Comparison of ENCODE assay signal across 9 mouse cellular contexts in the genomic region with DNA sequence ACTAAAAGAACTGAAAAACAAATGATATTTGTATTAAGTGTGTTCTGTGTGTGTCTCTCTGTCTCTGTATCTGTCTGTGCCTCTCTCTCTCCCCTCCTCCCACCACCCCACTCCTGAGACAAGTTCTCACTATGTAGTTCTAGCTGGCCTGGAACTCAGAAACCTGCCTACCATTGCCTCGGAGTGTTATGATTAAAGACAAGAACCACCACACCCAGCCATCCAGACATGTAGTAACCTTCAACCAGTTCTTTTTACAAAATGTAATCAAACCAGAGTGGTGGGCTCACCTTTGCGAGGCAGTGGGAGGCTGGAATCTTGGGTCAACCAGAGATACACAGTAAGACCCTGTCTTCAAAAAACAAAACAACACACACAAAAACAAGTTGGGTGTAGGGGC. TPM values are rescaled to one million over a fixed set of nuclear protein-coding genes. Genes with fewer than 3 reads are reported as not detected.
DNase-seq lines count a peak whose midpoint lies in the region; ATAC-seq and TF ChIP-seq lines count a peak whose summit lies in the region.
"Had no signal": no experiment of that assay in that cellular context is flagged by ENCODE, and none has a peak within 500 bp of the region (broad histone marks: within the 10 kb centered on the region; RNA-seq: fewer than 3 reads in every experiment).

No protein-coding gene starts in this region.

- H3K36me3 ChIP-seq in lung, postnatal 0 days (ENCODE audit: insufficient read depth, low read length): no peaks in the 10 kb centered on the region
- 0 out of 2 replicates have a peak, but pooled peaks cover 4% of the 10 kb centered on the region for H3K36me3 ChIP-seq in forebrain, embryonic 13.5 days (ENCODE audit: poor library complexity, severe bottlenecking)
- peaks cover 2% of the 10 kb centered on the region; the same call in 1 of the 2 replicates for H3K36me3 ChIP-seq in limb, embryonic 11.5 days (ENCODE audit: control insufficient read depth, insufficient read depth, low read length)
- H3K36me3 ChIP-seq in neural tube, embryonic 15.5 days: no peaks in the 10 kb centered on the region

- peak overlapping the region; percentile 65 for H3K4me2 ChIP-seq in lung, postnatal 0 days (replicated peaks; ENCODE audit: low read depth, low read length)
- H3K4me2 ChIP-seq in forebrain, embryonic 13.5 days: peak overlapping the region; percentile 77
- peak overlapping the region; percentile 72 for H3K4me2 ChIP-seq in limb, embryonic 11.5 days (ENCODE audit: low read depth, severe bottlenecking)
- peak overlapping the region; percentile 73 for H3K4me2 ChIP-seq in neural tube, embryonic 15.5 days

- H3K9ac ChIP-seq in lung, postnatal 0 days (replicated peaks; ENCODE audit: low read depth): peak overlapping the region; percentile 87
- H3K9ac ChIP-seq in forebrain, embryonic 13.5 days: peak overlapping the region; percentile 81
- 0 out of 2 replicates have a peak overlapping the region, but pooled peaks have one; percentile 3 for H3K9ac ChIP-seq in limb, embryonic 11.5 days (ENCODE audit: low read length)
- H3K9ac ChIP-seq in neural tube, embryonic 15.5 days (replicated peaks): peak overlapping the region; percentile 86

- TF ChIP-seq EP300 in lung, postnatal 0 days (IDR thresholded peaks at IDR 0.05): no peak

- peaks cover 19% of the 10 kb centered on the region for H3K4me1 ChIP-seq in lung, postnatal 0 days (ENCODE audit: insufficient read depth, low read depth, low read length)
- H3K4me1 ChIP-seq in forebrain, embryonic 13.5 days: peaks cover 41% of the 10 kb centered on the region
- H3K4me1 ChIP-seq in limb, embryonic 11.5 days (ENCODE audit: control insufficient read depth, insufficient read depth, low read length): peaks cover 16% of the 10 kb centered on the region
- H3K4me1 ChIP-seq in neural tube, embryonic 15.5 days: peaks cover 42% of the 10 kb centered on the region

- H3K27me3 ChIP-seq in lung, postnatal 0 days (replicated peaks; ENCODE audit: insufficient read depth, low read length): no peaks in the 10 kb centered on the region
- H3K27me3 ChIP-seq in forebrain, embryonic 13.5 days: peaks cover 3% of the 10 kb centered on the region; the same call in 1 of the 2 replicates
- H3K27me3 ChIP-seq in limb, embryonic 11.5 days (ENCODE audit: control insufficient read depth, insufficient read depth, low read length): no peaks in the 10 kb centered on the region
- H3K27me3 ChIP-seq in neural tube, embryonic 15.5 days (replicated peaks): no peaks in the 10 kb centered on the region

- ATAC-seq in lung, postnatal 0 days: no peak
- no peak for ATAC-seq in forebrain, embryonic 13.5 days
- ATAC-seq in limb, embryonic 11.5 days (ENCODE audit: insufficient number of reproducible peaks, low FRiP score, low TSS enrichment, low read depth): no peak
- no peak for ATAC-seq in neural tube, embryonic 15.5 days (ENCODE audit: low FRiP score)

- peak overlapping the region; percentile 99 for H3K27ac ChIP-seq in lung, postnatal 0 days (ENCODE audit: low read length)
- no peak overlapping the region for H3K27ac ChIP-seq in forebrain, embryonic 13.5 days
- H3K27ac ChIP-seq in limb, embryonic 11.5 days (replicated peaks; ENCODE audit: low read depth, low read length): no peak overlapping the region
- H3K27ac ChIP-seq in neural tube, embryonic 15.5 days (replicated peaks): no peak overlapping the region

- no peaks in the 10 kb centered on the region for H3K9me3 ChIP-seq in lung, postnatal 0 days (ENCODE audit: low read length)
- H3K9me3 ChIP-seq in forebrain, embryonic 13.5 days (replicated peaks): no peaks in the 10 kb centered on the region
- H3K9me3 ChIP-seq in limb, embryonic 11.5 days (ENCODE audit: control insufficient read depth, low read length): no peaks in the 10 kb centered on the region
- H3K9me3 ChIP-seq in neural tube, embryonic 15.5 days (replicated peaks): no peaks in the 10 kb centered on the region

- no peak for DNase-seq in lung, postnatal 0 days (ENCODE audit: low spot score)
- no peak for DNase-seq in lung, postnatal 25 days (ENCODE audit: low spot score)
- DNase-seq in limb, embryonic 11.5 days (ENCODE audit: low spot score): no peak
- DNase-seq in urinary bladder, postnatal 14 days (ENCODE audit: low spot score): no peak
- DNase-seq in kidney, adult 11 months: no peak
- no peak for DNase-seq in right cerebral cortex, postnatal 14 days
- DNase-seq: kidney, postnatal 10 days had no signal

- TF ChIP-seq CTCF in lung, postnatal 0 days (IDR thresholded peaks at IDR 0.05): no peak

- WGBS in lung, postnatal 0 days: 6% methylated on average over 2 of the region's 2 CpGs
- 84% methylated on average over 2 of the region's 2 CpGs for WGBS in forebrain, embryonic 13.5 days
- 80% methylated on average over 2 of the region's 2 CpGs for WGBS in limb, embryonic 11.5 days
- 83% methylated on average over 2 of the region's 2 CpGs for WGBS in neural tube, embryonic 15.5 days

- peak overlapping the region; percentile 80 for H3K4me3 ChIP-seq in lung, postnatal 0 days (ENCODE audit: low read depth, low read length)
- H3K4me3 ChIP-seq in forebrain, embryonic 13.5 days: peak overlapping the region; percentile 74
- H3K4me3 ChIP-seq in limb, embryonic 11.5 days (ENCODE audit: low read depth, low read length): peak overlapping the region; percentile 56
- peak overlapping the region; percentile 89 for H3K4me3 ChIP-seq in neural tube, embryonic 15.5 days (replicated peaks)

RNA-seq across cellular contexts. Expression of gene Thrap3, which starts 1.9 kb away (rescaled TPM):
- 98.6 and 112 TPM in 2 replicates for polyA plus RNA-seq in lung, postnatal 0 days (2015; fragmentation: Nextera tagmentation; extraction: Ambion mirVana)
- 194 and 202 TPM in 2 replicates for polyA plus RNA-seq in forebrain, embryonic 13.5 days (2015; fragmentation: Nextera tagmentation; extraction: Ambion mirVana)
- polyA plus RNA-seq in limb, embryonic 11.5 days (2014; fragmentation: Nextera tagmentation; extraction: Ambion mirVana): 247 and 264 TPM in 2 replicates
- 127 and 133 TPM in 2 replicates for polyA plus RNA-seq in neural tube, embryonic 15.5 days (2015; fragmentation: Nextera tagmentation; extraction: Ambion mirVana)

RNA-seq across cellular contexts. Expression of gene Sh3d21, which starts 37.4 kb away (rescaled TPM):
- 23.3 and 30.7 TPM in 2 replicates for polyA plus RNA-seq in lung, postnatal 0 days (2015; fragmentation: Nextera tagmentation; extraction: Ambion mirVana)
- 0.39 and 0.41 TPM in 2 replicates for polyA plus RNA-seq in forebrain, embryonic 13.5 days (2015; fragmentation: Nextera tagmentation; extraction: Ambion mirVana)
- 5.4 and 5.5 TPM in 2 replicates for polyA plus RNA-seq in limb, embryonic 11.5 days (2014; fragmentation: Nextera tagmentation; extraction: Ambion mirVana)
- polyA plus RNA-seq in neural tube, embryonic 15.5 days (2015; fragmentation: Nextera tagmentation; extraction: Ambion mirVana): 1.4 and 2.6 TPM in 2 replicates

RNA-seq across cellular contexts. Expression of gene Eva1b, which starts 53.1 kb away (rescaled TPM):
- polyA plus RNA-seq in lung, postnatal 0 days (2015; fragmentation: Nextera tagmentation; extraction: Ambion mirVana): 151 TPM in 2 replicates
- polyA plus RNA-seq in forebrain, embryonic 13.5 days (2015; fragmentation: Nextera tagmentation; extraction: Ambion mirVana): 7.9 and 8.1 TPM in 2 replicates
- 64.3 and 70.3 TPM in 2 replicates for polyA plus RNA-seq in limb, embryonic 11.5 days (2014; fragmentation: Nextera tagmentation; extraction: Ambion mirVana)
- polyA plus RNA-seq in neural tube, embryonic 15.5 days (2015; fragmentation: Nextera tagmentation; extraction: Ambion mirVana): 13.3 and 19.1 TPM in 2 replicates

RNA-seq across cellular contexts. Expression of gene Map7d1, which starts 55.5 kb away (rescaled TPM):
- polyA plus RNA-seq in lung, postnatal 0 days (2015; fragmentation: Nextera tagmentation; extraction: Ambion mirVana): 27.2 and 33.3 TPM in 2 replicates
- polyA plus RNA-seq in forebrain, embryonic 13.5 days (2015; fragmentation: Nextera tagmentation; extraction: Ambion mirVana): 53.5 and 58.2 TPM in 2 replicates
- polyA plus RNA-seq in limb, embryonic 11.5 days (2014; fragmentation: Nextera tagmentation; extraction: Ambion mirVana): 54.6 and 61.2 TPM in 2 replicates
- polyA plus RNA-seq in neural tube, embryonic 15.5 days (2015; fragmentation: Nextera tagmentation; extraction: Ambion mirVana): 65.4 and 79.7 TPM in 2 replicates

Comparison
In these comparisons a context has a peak if more than half of its experiments do, and no peak if none do; other contexts are left out.
1. H3K9ac ChIP-seq: peak in every context shown above with its lines; median percentile 87 in lung, postnatal 0 days; 86 in neural tube, embryonic 15.5 days; 81 in forebrain, embryonic 13.5 days; 3 in limb, embryonic 11.5 days.